Mouse (Mus musculus) neural tube, embryonic 13.5 days (tissue): Measurements from ENCODE around the gene Inmt. TPM values are rescaled to one million over a fixed set of nuclear protein-coding genes. Genes with fewer than 3 reads are reported as not detected.

Source experiments
- ATAC-seq: fragments of 200-750 bp; cut with Nextera tagmentation; 2 replicates; pipeline ENCODE4 v1.8.0; 2017; ENCODE audit warnings: low read depth, mild to moderate bottlenecking, moderate TSS enrichment, moderate library complexity
- H3K27ac ChIP-seq: fragments of 300-500 bp; sonication (generic); replicated peaks from 2 replicates; pipeline ENCODE4 v1.5.1; 2015; ENCODE audit warnings: moderate library complexity, mild to moderate bottlenecking, inconsistent platforms
- H3K27me3 ChIP-seq: fragments of 300-500 bp; sonication (generic); 2 replicates; pipeline ENCODE4 v1.6.1; 2015; ENCODE audit warnings: mild to moderate bottlenecking, inconsistent platforms
- H3K36me3 ChIP-seq: fragments of 300-500 bp; sonication (generic); 2 replicates; pipeline ENCODE4 v1.6.1; 2015; ENCODE audit warnings: mild to moderate bottlenecking, inconsistent platforms
- H3K4me1 ChIP-seq: fragments of 300-500 bp; sonication (generic); replicated peaks from 2 replicates; pipeline ENCODE4 v1.6.1; 2015; ENCODE audit warnings: inconsistent platforms
- H3K4me2 ChIP-seq: fragments of 300-500 bp; sonication (generic); 2 replicates; pipeline ENCODE4 v1.6.1; 2015; ENCODE audit warnings: inconsistent platforms, mild to moderate bottlenecking, moderate library complexity
- H3K4me3 ChIP-seq: fragments of 300-500 bp; sonication (generic); 2 replicates; pipeline ENCODE4 v1.5.1; 2015; ENCODE audit warnings: mild to moderate bottlenecking, inconsistent platforms
- H3K9ac ChIP-seq: fragments of 300-500 bp; sonication (generic); 2 replicates; pipeline ENCODE4 v1.6.1; 2015; ENCODE audit warnings: moderate library complexity, mild to moderate bottlenecking, inconsistent platforms
- H3K9me3 ChIP-seq: fragments of 300-500 bp; sonication (generic); 2 replicates; pipeline ENCODE4 v1.6.1; 2016; ENCODE audit warnings: inconsistent platforms
- WGBS: fragments of 180-500 bp; shearing (Covaris S2); methylation state at CpG from one replicate; pipeline ENCODE4 v1.1.7; 2015; 5-methylcytosine and 5-hydroxymethylcytosine counted together
- polyA plus RNA-seq: library from polyadenylated mRNA; unstranded; fragments of >200 nt; fragmentation: Nextera tagmentation; extraction: Ambion mirVana; gene quantifications from 2 replicates; pipeline ENCODE4 v1.2.1, GENCODE M21; 2015

The Inmt gene
- polyA plus RNA-seq: not detected in 2 replicates

DNA sequence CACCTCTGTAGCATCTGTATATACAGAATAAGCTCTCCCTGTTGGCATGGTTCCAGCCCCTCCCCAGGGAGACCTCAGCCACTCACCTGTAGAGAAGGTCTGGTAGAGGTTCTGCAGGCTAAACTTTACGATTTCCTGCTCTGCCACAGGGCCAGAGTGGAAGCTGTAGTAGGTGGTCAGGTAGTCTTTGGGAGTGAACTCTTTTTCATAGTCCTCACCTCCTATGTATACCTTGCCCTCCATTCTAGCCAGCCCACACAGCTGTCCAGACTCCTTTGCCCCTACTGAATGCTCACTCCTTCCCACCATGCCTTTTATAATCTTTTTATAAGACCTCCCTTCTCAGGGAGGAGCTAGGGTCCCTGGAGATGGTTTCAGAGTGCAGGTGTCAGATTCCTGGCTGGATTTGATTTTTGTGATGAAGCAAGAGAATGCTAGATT lies at the start of gene Inmt:
Gene Inmt (minus strand): TSS at position 303 of the 441 bp plus-strand sequence.
- H3K9ac ChIP-seq: no peak within 1 kb of the TSS
- H3K4me2 ChIP-seq: no peak within 1 kb of the TSS
- no peak for ATAC-seq
- no peaks in the 10 kb centered on the region for H3K4me1 ChIP-seq
- no peaks in the 10 kb centered on the region for H3K9me3 ChIP-seq
- peaks cover 67% of the 10 kb centered on the region for H3K27me3 ChIP-seq
- 74% methylated on average over 1 of the region's 1 CpGs for WGBS
- no peak within 1 kb of the TSS for H3K4me3 ChIP-seq
- H3K36me3 ChIP-seq: no peaks in the 10 kb centered on the region
- H3K27ac ChIP-seq: no peak within 1 kb of the TSS

DNA sequence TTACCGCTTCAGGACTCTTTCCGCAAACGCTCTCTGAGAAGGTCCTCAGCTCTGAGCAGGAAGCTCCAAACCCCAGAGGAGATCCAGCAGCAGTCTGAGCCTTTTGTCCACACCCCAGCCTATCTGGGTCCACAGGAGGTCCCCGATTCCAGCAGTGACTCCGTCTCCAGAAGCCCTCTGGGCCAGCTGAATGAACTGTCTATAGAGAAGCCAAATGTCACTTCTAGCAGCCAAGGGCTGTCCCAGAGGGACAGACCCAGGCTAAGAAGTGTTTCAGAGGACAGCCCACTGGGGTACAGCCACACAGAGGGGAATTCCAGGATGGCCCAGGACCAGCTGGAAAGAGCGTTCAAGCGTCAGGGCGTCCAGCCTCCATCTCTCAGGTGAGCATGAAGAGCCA lies 49.1 kb upstream of the Inmt start:
- H3K9ac ChIP-seq: no peak overlapping the region
- H3K4me1 ChIP-seq: no peaks in the 10 kb centered on the region
- peaks cover 22% of the 10 kb centered on the region for H3K36me3 ChIP-seq
- ATAC-seq: no peak
- H3K27ac ChIP-seq: no peak overlapping the region
- H3K27me3 ChIP-seq: no peaks in the 10 kb centered on the region
- no peak overlapping the region for H3K4me2 ChIP-seq
- no peak overlapping the region for H3K4me3 ChIP-seq
- H3K9me3 ChIP-seq: no peaks in the 10 kb centered on the region
- WGBS: 96% methylated on average over 8 of the region's 8 CpGs

DNA sequence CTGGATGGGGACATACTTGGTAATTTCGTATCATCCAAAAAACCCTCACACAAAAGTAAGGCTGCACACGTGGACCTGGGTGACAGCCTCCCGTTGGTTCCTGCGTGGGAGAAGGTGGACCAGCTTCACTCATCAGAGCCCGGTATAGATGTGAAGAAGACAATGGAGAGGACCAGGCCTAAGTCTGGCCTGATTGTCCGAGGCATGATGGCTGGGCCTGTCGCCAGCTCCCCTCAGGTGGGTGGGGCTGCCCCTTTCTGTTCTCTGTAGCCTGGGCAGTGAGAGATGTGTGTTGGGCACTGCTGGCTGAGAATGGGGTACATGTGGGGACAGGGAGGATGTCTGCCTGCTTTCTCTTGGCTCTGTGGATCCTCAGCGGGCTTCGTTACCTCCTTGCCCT lies 43.4 kb upstream of the Inmt start:
- 90% methylated on average over 9 of the region's 9 CpGs for WGBS
- Histone ChIP-seq H3K27ac (no peak overlapping the region), H3K4me1 (no peaks in the 10 kb centered on the region), H3K4me3 (no peak overlapping the region), H3K36me3 (peaks cover 30% of the 10 kb centered on the region), H3K4me2 (no peak overlapping the region), H3K9me3 (no peaks in the 10 kb centered on the region), H3K27me3 (no peaks in the 10 kb centered on the region), H3K9ac (no peak overlapping the region)
- ATAC-seq: no peak

DNA sequence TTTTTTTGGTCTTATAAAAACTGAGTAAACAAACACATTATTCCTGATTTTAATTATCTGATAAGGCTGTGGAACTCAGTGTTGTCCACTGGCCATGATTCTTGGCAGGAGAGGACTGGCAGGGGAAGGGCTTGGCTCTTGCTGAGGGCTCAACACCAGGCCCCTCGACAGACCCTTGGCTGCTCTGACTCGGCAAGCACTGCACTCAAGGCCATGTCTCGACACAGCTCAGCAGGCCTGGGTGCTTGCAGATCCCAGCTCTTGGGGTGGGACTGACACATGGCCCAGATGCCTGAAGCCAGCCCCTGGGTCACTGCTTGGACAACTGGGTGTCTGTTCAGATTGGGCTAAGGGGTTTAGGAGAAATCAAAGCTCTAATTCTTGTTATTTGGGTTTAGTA lies 39.7 kb upstream of the Inmt start:
- no peak for ATAC-seq
- Histone ChIP-seq H3K36me3 (peaks cover 31% of the 10 kb centered on the region), H3K4me2 (no peak overlapping the region), H3K9ac (no peak overlapping the region), H3K27me3 (no peaks in the 10 kb centered on the region), H3K4me3 (no peak overlapping the region), H3K9me3 (no peaks in the 10 kb centered on the region), H3K4me1 (0 out of 2 replicates have a peak, but pooled peaks cover 4% of the 10 kb centered on the region), H3K27ac (no peak overlapping the region)
- 77% methylated on average over 3 of the region's 3 CpGs for WGBS

DNA sequence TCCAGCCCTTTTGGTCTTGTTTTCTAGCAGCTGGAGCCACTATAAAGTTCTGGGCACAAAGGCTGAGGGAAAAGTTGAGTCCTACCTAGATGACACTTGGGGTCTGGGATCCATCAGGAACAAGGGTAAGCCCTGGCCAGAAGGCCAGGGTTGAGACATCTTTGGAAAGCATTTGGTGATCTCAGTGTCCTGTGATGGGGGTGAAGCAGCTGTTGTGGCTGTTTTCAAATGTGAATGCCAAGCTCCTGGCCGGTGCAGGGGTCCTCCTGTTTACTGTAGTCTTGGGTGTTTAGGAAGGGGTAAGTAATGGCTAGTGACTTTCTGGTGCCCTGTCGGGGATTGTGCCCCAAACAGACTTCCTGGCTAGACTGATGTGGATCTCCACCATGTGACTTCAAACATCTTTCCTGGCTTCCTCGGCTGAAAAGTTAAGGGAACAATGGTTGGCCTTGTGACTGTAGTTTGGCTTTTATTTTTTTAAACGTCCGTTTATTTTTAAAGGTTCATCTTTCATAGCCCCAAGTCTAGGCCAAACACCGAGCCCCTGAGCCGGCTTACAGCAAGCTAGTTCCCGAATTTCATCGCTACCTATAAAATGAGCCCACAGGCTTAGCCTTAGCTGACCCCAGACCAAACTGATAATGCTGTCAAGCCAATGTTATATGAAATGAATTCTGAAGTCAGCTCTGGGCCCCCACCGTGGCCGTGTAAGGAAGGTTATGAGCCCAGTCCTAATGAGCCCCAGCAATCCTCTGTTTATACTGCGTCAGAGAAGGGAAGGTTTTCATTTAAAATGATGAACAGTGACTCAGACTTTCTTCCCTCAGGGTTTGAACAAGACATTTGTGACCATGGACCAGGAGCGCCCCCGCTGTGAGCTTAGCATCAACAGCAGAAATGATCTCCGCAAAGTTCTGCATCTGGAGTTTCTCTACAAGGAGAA lies 35.9 kb upstream of the Inmt start:
- H3K36me3 ChIP-seq: 0 out of 2 replicates have a peak, but pooled peaks cover 8% of the 10 kb centered on the region
- WGBS: 77% methylated on average over 15 of the region's 15 CpGs
- no peak overlapping the region for H3K27ac ChIP-seq
- no peak for ATAC-seq
- no peaks in the 10 kb centered on the region for H3K9me3 ChIP-seq
- H3K27me3 ChIP-seq: no peaks in the 10 kb centered on the region
- 0 out of 2 replicates have a peak, but pooled peaks cover 4% of the 10 kb centered on the region for H3K4me1 ChIP-seq
- H3K4me3 ChIP-seq: no peak overlapping the region
- no peak overlapping the region for H3K9ac ChIP-seq
- H3K4me2 ChIP-seq: no peak overlapping the region

DNA sequence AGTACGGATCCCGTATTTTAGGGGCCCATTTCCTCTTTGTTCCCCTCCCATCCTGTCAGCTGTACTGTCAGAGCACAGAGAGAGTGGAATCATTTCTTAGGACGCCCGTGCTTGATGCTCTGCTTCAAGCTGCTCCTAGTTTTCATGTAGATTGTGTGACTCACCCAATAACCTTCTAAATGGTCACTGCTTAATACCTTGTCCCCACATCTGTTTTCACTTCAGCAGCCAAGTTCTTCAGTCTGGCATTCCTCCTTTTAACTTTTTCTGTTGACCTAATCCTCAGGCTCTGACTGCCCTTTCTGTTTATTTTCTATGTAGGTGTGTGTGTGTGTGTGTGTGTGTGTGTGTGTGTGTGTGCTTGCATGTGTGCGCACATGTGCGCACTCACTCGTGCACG lies 32.9 kb upstream of the Inmt start:
- ATAC-seq: no peak
- Histone ChIP-seq H3K9ac (no peak overlapping the region), H3K4me1 (peaks cover 22% of the 10 kb centered on the region), H3K9me3 (no peaks in the 10 kb centered on the region), H3K36me3 (0 out of 2 replicates have a peak, but pooled peaks cover 8% of the 10 kb centered on the region), H3K4me3 (no peak overlapping the region), H3K4me2 (no peak overlapping the region), H3K27me3 (no peaks in the 10 kb centered on the region), H3K27ac (no peak overlapping the region)
- WGBS: 92% methylated on average over 8 of the region's 8 CpGs

DNA sequence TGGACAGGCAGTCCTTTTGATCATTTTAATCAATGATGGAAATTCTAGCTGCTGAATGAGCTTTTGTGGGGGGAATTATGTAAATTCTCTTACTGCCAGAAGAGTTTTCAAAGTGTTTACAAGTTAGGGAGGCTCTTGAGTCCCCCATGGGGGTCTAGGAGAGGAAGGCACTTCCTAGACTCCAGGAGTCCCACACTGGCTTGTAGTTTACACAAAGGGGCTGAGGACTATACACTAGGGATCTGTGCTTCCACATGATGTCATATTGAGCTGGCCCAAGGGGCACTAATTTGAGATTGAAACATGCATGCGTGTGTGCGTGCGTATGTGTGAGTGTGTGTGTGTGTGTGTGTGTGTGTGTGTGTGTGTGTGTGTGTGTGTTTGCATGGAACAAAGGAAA lies 29.1 kb upstream of the Inmt start:
- Histone ChIP-seq H3K4me1 (peaks cover 21% of the 10 kb centered on the region), H3K4me3 (peak overlapping the region; percentile 50), H3K27me3 (no peaks in the 10 kb centered on the region), H3K9me3 (no peaks in the 10 kb centered on the region), H3K4me2 (peak overlapping the region; percentile 64), H3K9ac (peak overlapping the region; percentile 68), H3K27ac (peak overlapping the region; percentile 83), H3K36me3 (no peaks in the 10 kb centered on the region)
- WGBS: 83% methylated on average over 3 of the region's 3 CpGs
- peak; percentile 49 for ATAC-seq

DNA sequence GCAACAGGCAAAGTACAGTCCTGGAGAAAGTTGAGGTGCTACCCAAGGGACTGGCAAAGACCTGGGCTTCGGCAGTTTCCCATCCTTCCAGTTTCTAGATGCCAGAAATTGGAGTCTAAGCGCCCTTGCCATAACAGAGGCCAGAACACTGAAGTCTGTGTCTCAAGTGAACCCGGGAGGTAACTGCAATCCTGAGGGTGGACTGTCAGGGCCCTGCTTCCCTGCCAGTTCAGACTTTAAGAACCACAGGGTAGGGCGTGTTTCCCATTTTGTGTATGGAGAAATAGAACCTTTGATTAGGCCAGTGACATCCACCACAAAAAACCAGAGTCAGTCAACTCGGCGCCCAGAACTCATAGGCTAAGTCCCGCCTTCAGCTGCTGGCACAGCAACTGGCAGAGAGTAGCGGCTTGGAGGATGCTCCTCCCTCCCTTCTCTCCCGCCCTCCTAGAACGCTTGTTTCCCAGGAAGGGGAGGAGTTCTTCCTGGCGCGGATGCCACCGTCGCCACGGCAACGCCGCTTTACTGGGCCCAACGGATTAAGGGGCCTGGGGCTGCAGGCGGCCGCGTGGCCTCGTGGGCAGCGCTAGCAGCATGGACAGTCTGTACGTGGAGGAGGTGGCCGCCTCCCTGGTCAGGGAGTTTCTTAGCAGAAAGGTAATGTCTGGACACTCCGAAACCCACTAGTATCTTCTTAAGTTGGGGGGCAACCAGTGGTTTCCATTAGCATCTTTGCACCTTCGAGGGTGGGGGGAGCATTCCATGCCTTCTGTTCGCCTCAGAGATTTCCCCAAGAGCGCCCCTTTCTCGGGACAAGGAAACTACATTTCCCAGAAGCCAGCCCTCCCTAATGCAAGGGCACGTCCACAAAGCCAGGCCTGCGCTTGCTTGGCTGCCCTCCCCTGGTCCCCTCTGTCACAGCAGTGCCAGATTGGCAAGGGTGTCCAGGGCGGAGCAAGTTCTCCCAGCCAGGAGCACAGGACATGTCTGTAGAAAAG lies 28.4 kb upstream of the Inmt start, which contains the start of gene Mindy4:
Gene Mindy4 (plus strand): TSS at position 471 of the 998 bp plus-strand sequence.
- no peaks in the 10 kb centered on the region for H3K27me3 ChIP-seq
- no peaks in the 10 kb centered on the region for H3K9me3 ChIP-seq
- H3K4me1 ChIP-seq: peaks cover 21% of the 10 kb centered on the region
- H3K4me3 ChIP-seq: peak within 1 kb of the TSS; percentile 50
- H3K36me3 ChIP-seq: no peaks in the 10 kb centered on the region
- peak; percentile 97 for ATAC-seq
- peak within 1 kb of the TSS; percentile 83 for H3K27ac ChIP-seq
- peak within 1 kb of the TSS; percentile 64 for H3K4me2 ChIP-seq
- WGBS: 3% methylated on average over 33 of the region's 33 CpGs
- peak within 1 kb of the TSS; percentile 68 for H3K9ac ChIP-seq

DNA sequence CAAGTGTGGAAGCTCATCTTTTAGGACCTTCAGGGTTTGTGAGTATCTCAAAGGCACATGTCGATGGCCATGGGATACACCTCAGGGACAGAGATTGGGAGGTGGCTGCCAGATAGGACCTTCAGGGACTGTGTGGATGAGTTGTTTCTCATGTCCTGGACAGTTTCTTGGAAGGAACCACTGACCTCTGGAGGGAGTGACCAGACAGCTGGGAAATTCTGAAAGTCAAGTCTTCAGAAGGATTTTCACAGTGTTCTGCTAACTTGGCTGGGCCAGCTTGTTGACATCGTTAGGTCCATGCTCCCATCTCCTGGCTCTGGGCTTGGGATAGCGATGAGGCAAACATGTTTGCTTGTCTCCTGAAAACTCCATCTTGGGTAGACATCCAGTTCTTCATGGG lies 24.2 kb upstream of the Inmt start:
- no peaks in the 10 kb centered on the region for H3K9me3 ChIP-seq
- ATAC-seq: no peak
- H3K9ac ChIP-seq: no peak overlapping the region
- no peak overlapping the region for H3K27ac ChIP-seq
- H3K4me2 ChIP-seq: no peak overlapping the region
- H3K36me3 ChIP-seq: no peaks in the 10 kb centered on the region
- 97% methylated on average over 3 of the region's 3 CpGs for WGBS
- H3K27me3 ChIP-seq: no peaks in the 10 kb centered on the region
- peaks cover 10% of the 10 kb centered on the region for H3K4me1 ChIP-seq
- H3K4me3 ChIP-seq: no peak overlapping the region

DNA sequence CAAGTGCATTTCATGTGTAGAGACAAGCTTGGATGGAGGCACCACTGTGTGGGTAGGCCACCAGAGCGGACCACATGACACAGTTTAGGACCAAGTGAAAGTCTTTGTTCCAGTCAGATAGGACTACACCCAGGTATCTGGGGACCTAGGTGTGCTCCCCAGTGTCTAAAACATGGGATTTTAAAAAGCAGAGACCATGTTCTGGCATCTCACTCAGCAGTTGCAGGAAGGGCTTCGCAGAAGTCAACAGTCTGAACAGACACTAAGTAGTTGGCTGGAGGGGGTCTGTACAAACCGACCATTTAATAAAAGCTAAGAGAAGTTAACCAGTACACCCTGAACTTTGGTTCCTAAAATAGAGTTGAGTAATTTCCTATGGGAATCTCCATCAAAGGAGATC lies 18.3 kb upstream of the Inmt start:
- Histone ChIP-seq H3K27ac (no peak overlapping the region), H3K4me1 (no peaks in the 10 kb centered on the region), H3K9ac (no peak overlapping the region), H3K4me2 (no peak overlapping the region), H3K4me3 (no peak overlapping the region), H3K36me3 (no peaks in the 10 kb centered on the region), H3K9me3 (no peaks in the 10 kb centered on the region), H3K27me3 (no peaks in the 10 kb centered on the region)
- ATAC-seq: no peak
- 98% methylated on average over 3 of the region's 3 CpGs for WGBS

DNA sequence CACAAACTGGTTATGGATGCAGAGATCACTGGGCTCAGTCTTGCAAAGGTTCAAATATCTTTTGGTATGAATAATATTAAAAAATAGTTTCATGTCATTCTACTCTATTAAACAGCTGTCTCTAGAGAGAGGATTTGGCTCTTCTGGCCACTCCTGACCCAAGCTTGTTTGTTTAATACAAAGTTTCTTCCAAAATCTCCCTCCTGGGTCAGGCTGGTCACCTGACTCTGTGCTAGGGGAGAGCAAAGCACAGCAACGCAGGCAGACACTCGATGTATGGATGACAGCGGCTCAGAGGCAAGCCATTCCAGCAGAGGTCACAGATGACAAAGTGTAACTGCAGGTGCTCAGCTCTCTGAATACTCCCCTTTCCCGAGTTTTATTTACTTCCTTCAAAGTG lies 16.7 kb upstream of the Inmt start:
- Histone ChIP-seq H3K27ac (no peak overlapping the region), H3K9me3 (no peaks in the 10 kb centered on the region), H3K27me3 (no peaks in the 10 kb centered on the region), H3K9ac (no peak overlapping the region), H3K4me3 (no peak overlapping the region), H3K36me3 (no peaks in the 10 kb centered on the region), H3K4me2 (no peak overlapping the region), H3K4me1 (no peaks in the 10 kb centered on the region)
- WGBS: 74% methylated on average over 4 of the region's 4 CpGs
- no peak for ATAC-seq

DNA sequence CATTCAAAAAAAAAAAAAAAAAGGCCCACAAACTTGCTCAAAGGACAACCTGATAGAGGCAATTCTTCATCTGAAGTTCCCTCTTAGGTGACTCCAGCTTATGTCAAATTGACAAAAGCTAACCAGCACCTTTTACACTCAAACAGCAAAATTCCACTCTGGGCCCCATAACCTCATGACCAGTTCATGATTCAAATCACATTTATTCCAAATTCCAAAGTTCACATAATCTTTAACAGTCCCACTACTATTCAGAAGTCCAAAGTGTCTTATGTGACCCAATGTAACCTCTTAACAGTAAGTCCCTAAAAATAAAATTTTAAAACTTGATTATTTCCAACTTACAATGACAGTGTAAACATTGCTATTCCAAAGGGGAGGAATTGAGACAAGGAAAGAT lies 14.6 kb upstream of the Inmt start:
- no peak overlapping the region for H3K9ac ChIP-seq
- no peaks in the 10 kb centered on the region for H3K27me3 ChIP-seq
- H3K36me3 ChIP-seq: no peaks in the 10 kb centered on the region
- no peak overlapping the region for H3K4me2 ChIP-seq
- no peak overlapping the region for H3K4me3 ChIP-seq
- no peaks in the 10 kb centered on the region for H3K4me1 ChIP-seq
- ATAC-seq: no peak
- H3K27ac ChIP-seq: no peak overlapping the region
- H3K9me3 ChIP-seq: no peaks in the 10 kb centered on the region
